Mouse (Mus musculus) midbrain, postnatal 0 days (tissue): ENCODE measurements around the gene Flt3l. TPM values are rescaled to one million over a fixed set of nuclear protein-coding genes. Genes with fewer than 3 reads are reported as not detected.
A peak's percentile ranks its signal among the peaks of the same experiment; 100 is the strongest.

Experiments used
- ATAC-seq: fragments of 200-750 bp; cut with Nextera tagmentation; 2 replicates; pipeline ENCODE4 v1.8.0; 2017; ENCODE audit warnings: moderate number of reproducible peaks, mild to moderate bottlenecking, moderate TSS enrichment, moderate library complexity; ENCODE audit not compliant: low FRiP score
- DNase-seq: peaks from one replicate; pipeline ENCODE4 v3.0.0-alpha.2; 2015; ENCODE audit warnings: low spot score
- H3K27ac ChIP-seq: fragments of 300-500 bp; sonication (generic); 2 replicates; pipeline ENCODE4 v1.5.1; 2014; ENCODE audit warnings: low read depth, mild to moderate bottlenecking, low read length, mixed read lengths
- H3K27me3 ChIP-seq: fragments of 300-500 bp; sonication (generic); 2 replicates; pipeline ENCODE4 v1.6.1; 2014; ENCODE audit warnings: low read length, control low read depth, mixed read lengths; ENCODE audit not compliant: insufficient read depth
- H3K36me3 ChIP-seq: fragments of 300-500 bp; sonication (generic); 2 replicates; pipeline ENCODE4 v1.6.1; 2014; ENCODE audit warnings: low read length, control low read depth, mixed read lengths; ENCODE audit not compliant: insufficient read depth
- H3K4me1 ChIP-seq: fragments of 300-500 bp; sonication (generic); 2 replicates; pipeline ENCODE4 v1.6.1; 2014; ENCODE audit warnings: mild to moderate bottlenecking, control low read depth, antibody characterized with exemption, low read length, mixed read lengths; ENCODE audit not compliant: insufficient read depth
- H3K4me2 ChIP-seq: fragments of 300-500 bp; sonication (generic); 2 replicates; pipeline ENCODE4 v1.6.1; 2014; ENCODE audit warnings: low read depth, mild to moderate bottlenecking, low read length, mixed read lengths; ENCODE audit not compliant: poor library complexity, severe bottlenecking
- H3K4me3 ChIP-seq: fragments of 300-500 bp; sonication (generic); 2 replicates; pipeline ENCODE4 v1.5.1; 2014; ENCODE audit warnings: low read depth, mild to moderate bottlenecking, low read length, moderate library complexity
- H3K9ac ChIP-seq: fragments of 300-500 bp; sonication (generic); replicated peaks from 2 replicates; pipeline ENCODE4 v1.6.1; 2014; ENCODE audit warnings: mild to moderate bottlenecking, low read length, moderate library complexity, mixed read lengths; ENCODE audit not compliant: poor library complexity, severe bottlenecking
- H3K9me3 ChIP-seq: fragments of 300-500 bp; sonication (generic); 2 replicates; pipeline ENCODE4 v1.6.1; 2016; ENCODE audit warnings: low read length, control low read depth
- CTCF ChIP-seq: IDR thresholded peaks from 2 replicates; pipeline ENCODE4 v1.5.1; 2016; ENCODE audit warnings: antibody characterized with exemption, mild to moderate bottlenecking
- WGBS: fragments of 180-500 bp; shearing (Covaris S2); extraction: QIAGEN DNeasy Blood & Tissue Kit; methylation state at CpG from one replicate; pipeline ENCODE4 v1.1.7; 2014; 5-methylcytosine and 5-hydroxymethylcytosine counted together
- polyA plus RNA-seq: library from polyadenylated mRNA; unstranded; fragments of >200 nt; fragmentation: Nextera tagmentation; extraction: Ambion mirVana; gene quantifications from 2 replicates; pipeline ENCODE4 v1.2.1, GENCODE M21; 2015
- total RNA-seq: library from RNA; depleted of rRNA; stranded (reverse); fragments of >200 nt; gene quantifications from 2 replicates; pipeline ENCODE4 v1.2.3, GENCODE M21; 2014

The Flt3l gene
- total and polyA plus RNA-seq, 2 experiments from 2014 or later = 1.7 to 7.8 TPM

DNA sequence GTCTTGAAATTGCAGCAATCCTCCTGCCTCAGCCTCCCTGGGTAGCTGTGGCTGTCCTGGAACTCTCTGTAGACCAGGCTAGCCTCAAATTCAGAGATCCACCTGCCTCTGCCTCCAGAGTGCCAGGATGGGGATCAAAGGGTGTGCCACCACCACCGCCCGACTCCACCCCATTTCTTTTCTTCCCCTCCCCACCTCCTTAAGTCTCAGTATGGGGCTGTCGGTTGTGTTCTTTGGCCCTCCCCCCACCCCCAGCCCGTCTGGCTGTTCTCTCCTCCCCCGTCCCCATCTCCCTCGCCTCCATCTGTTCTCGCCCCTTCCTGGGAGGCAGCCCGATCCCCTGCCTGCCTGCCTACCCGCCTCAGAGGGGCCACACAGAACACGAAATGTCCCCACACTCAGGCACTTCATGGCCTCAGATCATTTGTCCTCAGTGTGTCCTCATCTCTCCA is 30.7 kb upstream of the Flt3l start:
- Histone ChIP-seq H3K27ac (no peak overlapping the region), H3K4me2 (no peak overlapping the region), H3K4me3 (no peak overlapping the region), H3K27me3 (peaks cover 58% of the 10 kb centered on the region), H3K36me3 (no peaks in the 10 kb centered on the region), H3K9me3 (no peaks in the 10 kb centered on the region), H3K4me1 (peaks cover 12% of the 10 kb centered on the region; the same call in 1 of the 2 replicates), H3K9ac (no peak overlapping the region)
- no peak for ATAC-seq
- no peak for DNase-seq
- WGBS = 14% methylated on average over 10 of the region's 10 CpGs
- TF ChIP-seq CTCF = no peak

DNA sequence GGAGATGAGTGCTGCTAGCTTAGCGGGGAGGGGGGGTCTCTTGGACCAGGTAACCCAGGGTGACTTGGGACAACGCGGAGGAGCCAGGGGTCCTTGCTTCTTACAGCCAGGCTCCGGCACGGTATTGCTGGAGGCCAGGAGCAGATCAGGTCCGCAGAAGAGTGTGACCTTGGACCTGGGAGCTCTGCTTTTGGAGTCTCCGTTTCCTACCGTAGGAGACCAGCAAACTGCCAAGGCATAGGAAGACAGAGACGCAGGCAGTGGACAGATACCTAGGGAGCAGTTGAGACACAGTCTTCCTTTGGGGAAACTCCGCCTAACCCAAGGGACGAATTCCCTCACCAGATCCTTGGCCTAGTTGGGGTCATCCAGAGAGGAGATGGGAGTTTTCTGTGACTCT is 29.5 kb upstream of the Flt3l start:
- H3K9ac ChIP-seq = no peak overlapping the region
- no peaks in the 10 kb centered on the region for H3K9me3 ChIP-seq
- no peak overlapping the region for H3K4me2 ChIP-seq
- ATAC-seq (no peak), DNase-seq (no peak)
- no peak overlapping the region for H3K4me3 ChIP-seq
- H3K36me3 ChIP-seq = no peaks in the 10 kb centered on the region
- H3K27me3 ChIP-seq = peaks cover 58% of the 10 kb centered on the region
- peaks cover 12% of the 10 kb centered on the region; the same call in 1 of the 2 replicates for H3K4me1 ChIP-seq
- TF ChIP-seq CTCF = no peak
- WGBS = 44% methylated on average over 11 of the region's 11 CpGs
- no peak overlapping the region for H3K27ac ChIP-seq

DNA sequence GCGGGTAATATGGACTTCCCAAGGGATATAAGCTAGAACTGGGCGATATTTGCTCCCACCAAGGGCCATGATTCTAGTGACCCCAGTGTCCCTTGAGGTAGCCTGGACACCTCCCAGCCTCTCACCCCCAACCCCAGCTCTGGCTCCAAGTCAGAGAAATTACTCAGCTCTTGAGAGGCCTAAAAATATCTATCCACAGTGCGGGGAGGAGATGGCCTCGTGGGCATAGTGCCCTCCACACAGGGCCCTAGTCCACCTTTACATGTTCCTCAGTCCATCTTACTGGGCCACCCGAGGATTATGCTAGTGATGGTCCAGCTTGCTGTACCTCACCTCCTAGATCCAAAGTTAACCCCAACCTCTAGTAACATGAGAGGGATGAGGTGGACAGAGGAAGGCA is 28.6 kb upstream of the Flt3l start:
- Histone ChIP-seq H3K4me3 (no peak overlapping the region), H3K4me2 (no peak overlapping the region), H3K27ac (no peak overlapping the region), H3K36me3 (peaks cover 6% of the 10 kb centered on the region), H3K4me1 (peaks cover 12% of the 10 kb centered on the region; the same call in 1 of the 2 replicates), H3K9ac (no peak overlapping the region), H3K27me3 (peaks cover 58% of the 10 kb centered on the region), H3K9me3 (no peaks in the 10 kb centered on the region)
- DNase-seq = no peak
- 71% methylated on average over 5 of the region's 5 CpGs for WGBS
- no peak for ATAC-seq
- no peak for TF ChIP-seq CTCF

DNA sequence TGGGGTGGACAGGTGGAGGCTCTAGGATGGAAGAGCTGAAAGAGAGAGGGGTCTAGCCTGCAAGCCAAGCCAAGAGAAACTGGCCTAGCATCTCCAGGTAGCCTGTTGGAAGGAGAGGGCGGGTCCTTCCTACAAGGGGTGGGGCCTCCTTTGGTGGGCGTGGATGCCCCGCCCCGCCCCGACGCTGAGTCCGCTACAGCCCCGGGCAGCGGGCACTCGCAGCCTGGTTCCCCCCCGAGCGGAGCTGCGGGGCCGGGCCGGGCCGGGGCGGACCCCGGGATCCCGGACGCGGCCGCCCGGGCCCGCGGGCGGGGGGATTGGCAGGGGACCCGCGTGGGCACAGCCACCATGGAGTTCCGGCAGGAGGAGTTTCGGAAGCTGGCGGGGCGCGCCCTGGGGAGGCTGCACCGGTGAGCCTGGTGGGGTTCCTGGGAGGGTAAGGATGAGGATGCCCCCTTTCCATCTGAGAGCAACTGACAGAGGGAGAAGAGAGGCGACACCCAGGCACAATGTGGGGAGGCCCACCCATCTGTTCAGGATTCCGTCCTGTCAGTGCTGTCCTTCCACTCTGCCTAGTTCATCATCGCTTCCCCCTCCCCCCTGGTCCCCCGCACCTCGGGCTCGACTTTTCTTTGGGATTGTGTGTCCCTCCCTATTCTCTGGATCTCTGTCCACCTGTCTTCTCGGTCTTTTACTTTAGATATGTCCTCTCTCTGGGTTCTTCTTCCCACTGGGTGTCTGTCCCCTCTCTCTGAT is 27.7 kb upstream of the Flt3l start, which contains the start of gene Slc17a7:
TSS of gene Slc17a7 (plus strand) at position 215 of the 756 bp plus-strand sequence.
- Histone ChIP-seq H3K4me2 (peak within 1 kb of the TSS; percentile 60), H3K27me3 (peaks cover 49% of the 10 kb centered on the region), H3K4me1 (peaks cover 12% of the 10 kb centered on the region; the same call in 1 of the 2 replicates), H3K4me3 (peak within 1 kb of the TSS; percentile 33), H3K9me3 (no peaks in the 10 kb centered on the region), H3K9ac (peak within 1 kb of the TSS; percentile 50), H3K27ac (no peak within 1 kb of the TSS), H3K36me3 (peaks cover 13% of the 10 kb centered on the region)
- 2% methylated on average over 21 of the region's 41 CpGs for WGBS
- TF ChIP-seq CTCF = no peak
- ATAC-seq = no peak
- DNase-seq = no peak

DNA sequence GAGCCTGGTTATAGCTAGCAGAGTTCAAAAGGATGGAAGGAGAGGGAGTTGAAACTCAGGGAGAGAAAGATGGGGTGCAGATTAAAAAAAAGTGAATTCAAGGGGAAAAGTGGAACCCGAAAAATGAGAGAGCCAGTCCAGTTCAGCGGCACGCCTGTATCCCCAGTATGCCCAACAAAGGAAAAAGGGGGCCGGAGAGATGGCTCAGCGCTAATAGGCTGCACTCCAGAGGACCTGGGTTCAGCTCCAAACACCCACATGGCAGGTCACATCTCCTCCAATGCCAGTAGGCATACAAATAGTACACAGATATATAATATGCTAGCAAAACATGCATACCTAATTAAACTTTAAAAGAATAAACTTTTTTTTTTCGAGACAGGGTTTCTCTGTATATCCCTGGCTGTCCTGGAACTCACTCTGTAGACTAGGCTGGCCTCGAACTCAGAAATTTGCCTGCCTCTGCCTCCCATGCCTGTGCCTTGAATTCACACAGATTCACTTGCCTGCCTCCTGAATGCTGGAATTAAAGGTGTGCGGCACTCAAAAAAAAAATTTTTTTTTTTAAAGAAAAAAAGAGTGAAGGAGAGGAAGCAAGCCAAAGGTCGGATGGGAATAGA is 26.9 kb upstream of the Flt3l start:
- H3K27me3 ChIP-seq = peaks cover 41% of the 10 kb centered on the region
- H3K4me1 ChIP-seq = peaks cover 8% of the 10 kb centered on the region; the same call in 1 of the 2 replicates
- H3K4me3 ChIP-seq = no peak overlapping the region
- DNase-seq = no peak
- no peak for TF ChIP-seq CTCF
- WGBS = 79% methylated on average over 9 of the region's 9 CpGs
- no peak overlapping the region for H3K9ac ChIP-seq
- peaks cover 19% of the 10 kb centered on the region for H3K36me3 ChIP-seq
- H3K9me3 ChIP-seq = no peaks in the 10 kb centered on the region
- no peak overlapping the region for H3K27ac ChIP-seq
- no peak for ATAC-seq
- peak overlapping the region; percentile 60; the same call in 1 of the 2 replicates for H3K4me2 ChIP-seq

DNA sequence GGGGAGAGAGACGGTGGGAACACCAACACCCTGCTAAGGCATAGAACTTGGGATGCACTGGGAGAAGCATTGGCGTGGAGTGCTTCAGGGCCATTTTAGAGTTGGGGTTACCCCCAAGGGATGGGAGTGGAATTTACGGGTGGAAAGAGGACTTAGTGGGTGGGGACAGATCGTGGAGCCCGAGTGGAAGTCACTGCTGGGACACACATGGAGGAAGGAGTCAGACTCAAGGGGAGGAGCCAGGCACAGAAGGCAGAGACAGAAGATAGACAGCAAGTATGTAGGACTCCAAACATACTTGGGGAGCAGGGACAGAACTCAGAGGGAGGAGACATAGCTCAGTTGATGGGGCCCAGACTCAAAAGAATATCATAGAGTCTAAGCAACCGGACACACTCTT is 26.3 kb upstream of the Flt3l start:
- H3K36me3 ChIP-seq = peaks cover 23% of the 10 kb centered on the region
- no peaks in the 10 kb centered on the region for H3K9me3 ChIP-seq
- no peak for DNase-seq
- no peak overlapping the region for H3K27ac ChIP-seq
- WGBS = 24% methylated on average over 6 of the region's 6 CpGs
- no peak for ATAC-seq
- H3K9ac ChIP-seq = 0 out of 2 replicates have a peak overlapping the region, but pooled peaks have one; percentile 19
- no peak for TF ChIP-seq CTCF
- H3K4me1 ChIP-seq = peaks cover 8% of the 10 kb centered on the region; the same call in 1 of the 2 replicates
- peak overlapping the region; percentile 60 for H3K4me2 ChIP-seq
- peak overlapping the region; percentile 34 for H3K4me3 ChIP-seq
- peaks cover 36% of the 10 kb centered on the region for H3K27me3 ChIP-seq
